Mouse (Mus musculus): ENCODE measurements around the gene Krt20. TPM values are rescaled to one million over a fixed set of nuclear protein-coding genes. Genes with fewer than 3 reads are reported as not detected.

Gene Krt20
- polyA plus RNA-seq, 1 experiment from 2014 or later, result 0.13 TPM

- Histone ChIP-seq H3K9ac (replicated peaks; ENCODE audit: low read depth, low read length) (no peak overlapping the region), H3K9me3 (ENCODE audit: control insufficient read depth, low read length) (no peaks in the 10 kb centered on the region), H3K4me3 (ENCODE audit: low read depth, low read length) (no peak overlapping the region), H3K27me3 (ENCODE audit: control insufficient read depth, insufficient read depth, low read length) (no peaks in the 10 kb centered on the region), H3K36me3 (ENCODE audit: control insufficient read depth, insufficient read depth, low read length) (no peaks in the 10 kb centered on the region), H3K27ac (ENCODE audit: low read depth, low read length) (no peak overlapping the region), H3K4me2 (ENCODE audit: low read depth, low read length) (no peak overlapping the region), H3K4me1 (ENCODE audit: control insufficient read depth, insufficient read depth, low read length) (no peaks in the 10 kb centered on the region)
- no peak for ATAC-seq (ENCODE audit: low read depth)
- 49% methylated on average over 7 of the region's 7 CpGs for WGBS
Observed at GRCm38 (mm10) chr11:99461736-99462135, 23.8 kb upstream of the Krt20 start.

GRCm38 (mm10) chr11:99458887-99459286 is 20.9 kb upstream of the Krt20 start:
- H3K4me1 ChIP-seq (ENCODE audit: control insufficient read depth, insufficient read depth, low read length), result no peaks in the 10 kb centered on the region
- WGBS, result 69% methylated on average over 7 of the region's 7 CpGs
- no peaks in the 10 kb centered on the region for H3K27me3 ChIP-seq (ENCODE audit: control insufficient read depth, insufficient read depth, low read length)
- no peak overlapping the region for H3K27ac ChIP-seq (ENCODE audit: low read depth, low read length)
- ATAC-seq (ENCODE audit: low read depth), result no peak
- H3K36me3 ChIP-seq (ENCODE audit: control insufficient read depth, insufficient read depth, low read length), result no peaks in the 10 kb centered on the region
- no peaks in the 10 kb centered on the region for H3K9me3 ChIP-seq (ENCODE audit: control insufficient read depth, low read length)
- no peak overlapping the region for H3K9ac ChIP-seq (replicated peaks; ENCODE audit: low read depth, low read length)
- H3K4me2 ChIP-seq (ENCODE audit: low read depth, low read length), result no peak overlapping the region
- no peak overlapping the region for H3K4me3 ChIP-seq (ENCODE audit: low read depth, low read length)

- H3K9me3 ChIP-seq (ENCODE audit: control insufficient read depth, low read length), result no peaks in the 10 kb centered on the region
- H3K4me3 ChIP-seq (ENCODE audit: low read depth, low read length), result no peak overlapping the region
- H3K36me3 ChIP-seq (ENCODE audit: control insufficient read depth, insufficient read depth, low read length), result no peaks in the 10 kb centered on the region
- no peak for ATAC-seq (ENCODE audit: low read depth)
- H3K27ac ChIP-seq (ENCODE audit: low read depth, low read length), result no peak overlapping the region
- no peaks in the 10 kb centered on the region for H3K4me1 ChIP-seq (ENCODE audit: control insufficient read depth, insufficient read depth, low read length)
- no peak overlapping the region for H3K4me2 ChIP-seq (ENCODE audit: low read depth, low read length)
- H3K27me3 ChIP-seq (ENCODE audit: control insufficient read depth, insufficient read depth, low read length), result no peaks in the 10 kb centered on the region
- WGBS, result 59% methylated on average over 10 of the region's 10 CpGs
- no peak overlapping the region for H3K9ac ChIP-seq (replicated peaks; ENCODE audit: low read depth, low read length)
Observed at GRCm38 (mm10) chr11:99454759-99455158, 16.8 kb upstream of the Krt20 start.

- WGBS, result 93% methylated on average over 4 of the region's 4 CpGs
- no peaks in the 10 kb centered on the region for H3K9me3 ChIP-seq (ENCODE audit: control insufficient read depth, low read length)
- ATAC-seq (ENCODE audit: low read depth), result no peak
Observed at GRCm38 (mm10) chr11:99454044-99454443, 16.1 kb upstream of the Krt20 start.

GRCm38 (mm10) chr11:99448769-99449168 is 10.8 kb upstream of the Krt20 start:
- Histone ChIP-seq H3K27me3 (ENCODE audit: control insufficient read depth, insufficient read depth, low read length) (no peaks in the 10 kb centered on the region), H3K36me3 (ENCODE audit: control insufficient read depth, insufficient read depth, low read length) (no peaks in the 10 kb centered on the region), H3K4me2 (ENCODE audit: low read depth, low read length) (no peak overlapping the region), H3K9me3 (ENCODE audit: control insufficient read depth, low read length) (no peaks in the 10 kb centered on the region), H3K4me1 (ENCODE audit: control insufficient read depth, insufficient read depth, low read length) (no peaks in the 10 kb centered on the region), H3K9ac (replicated peaks; ENCODE audit: low read depth, low read length) (no peak overlapping the region), H3K4me3 (ENCODE audit: low read depth, low read length) (no peak overlapping the region), H3K27ac (ENCODE audit: low read depth, low read length) (no peak overlapping the region)
- ATAC-seq (ENCODE audit: low read depth), result no peak
- 66% methylated on average over 2 of the region's 2 CpGs for WGBS

More at GRCm38 (mm10) chr11:99454044-99454443, 16.1 kb upstream of the Krt20 start:
- H3K4me1 ChIP-seq (ENCODE audit: control insufficient read depth, insufficient read depth, low read length), result no peaks in the 10 kb centered on the region
- no peak overlapping the region for H3K4me2 ChIP-seq (ENCODE audit: low read depth, low read length)
- no peak overlapping the region for H3K4me3 ChIP-seq (ENCODE audit: low read depth, low read length)
- no peaks in the 10 kb centered on the region for H3K27me3 ChIP-seq (ENCODE audit: control insufficient read depth, insufficient read depth, low read length)
- H3K27ac ChIP-seq (ENCODE audit: low read depth, low read length), result no peak overlapping the region
- H3K9ac ChIP-seq (replicated peaks; ENCODE audit: low read depth, low read length), result no peak overlapping the region
- H3K36me3 ChIP-seq (ENCODE audit: control insufficient read depth, insufficient read depth, low read length), result no peaks in the 10 kb centered on the region

- 66% methylated on average over 8 of the region's 8 CpGs for WGBS
- H3K36me3 ChIP-seq (ENCODE audit: control insufficient read depth, insufficient read depth, low read length), result no peaks in the 10 kb centered on the region
- H3K4me1 ChIP-seq (ENCODE audit: control insufficient read depth, insufficient read depth, low read length), result no peaks in the 10 kb centered on the region
- no peaks in the 10 kb centered on the region for H3K9me3 ChIP-seq (ENCODE audit: control insufficient read depth, low read length)
- H3K4me3 ChIP-seq (ENCODE audit: low read depth, low read length), result no peak overlapping the region
- H3K9ac ChIP-seq (replicated peaks; ENCODE audit: low read depth, low read length), result no peak overlapping the region
- H3K27ac ChIP-seq (ENCODE audit: low read depth, low read length), result no peak overlapping the region
- H3K27me3 ChIP-seq (ENCODE audit: control insufficient read depth, insufficient read depth, low read length), result no peaks in the 10 kb centered on the region
- ATAC-seq (ENCODE audit: low read depth), result no peak
- H3K4me2 ChIP-seq (ENCODE audit: low read depth, low read length), result no peak overlapping the region
Observed at GRCm38 (mm10) chr11:99441220-99441619, 3.3 kb upstream of the Krt20 start.

- Histone ChIP-seq H3K4me1 (ENCODE audit: control insufficient read depth, insufficient read depth, low read length) (no peaks in the 10 kb centered on the region), H3K4me3 (ENCODE audit: low read depth, low read length) (no peak overlapping the region), H3K27ac (ENCODE audit: low read depth, low read length) (no peak overlapping the region), H3K9me3 (ENCODE audit: control insufficient read depth, low read length) (no peaks in the 10 kb centered on the region), H3K4me2 (ENCODE audit: low read depth, low read length) (no peak overlapping the region), H3K9ac (replicated peaks; ENCODE audit: low read depth, low read length) (no peak overlapping the region), H3K36me3 (ENCODE audit: control insufficient read depth, insufficient read depth, low read length) (no peaks in the 10 kb centered on the region), H3K27me3 (ENCODE audit: control insufficient read depth, insufficient read depth, low read length) (no peaks in the 10 kb centered on the region)
- ATAC-seq (ENCODE audit: low read depth), result no peak
- WGBS, result 81% methylated on average over 10 of the region's 10 CpGs
Observed at GRCm38 (mm10) chr11:99439465-99439864, 1.5 kb upstream of the Krt20 start.

GRCm38 (mm10) chr11:99436625-99437024 is 1.3 kb downstream of the Krt20 start:
- Histone ChIP-seq H3K27me3 (ENCODE audit: control insufficient read depth, insufficient read depth, low read length) (no peaks in the 10 kb centered on the region), H3K27ac (ENCODE audit: low read depth, low read length) (no peak overlapping the region), H3K9me3 (ENCODE audit: control insufficient read depth, low read length) (no peaks in the 10 kb centered on the region), H3K36me3 (ENCODE audit: control insufficient read depth, insufficient read depth, low read length) (no peaks in the 10 kb centered on the region), H3K4me2 (ENCODE audit: low read depth, low read length) (no peak overlapping the region), H3K9ac (replicated peaks; ENCODE audit: low read depth, low read length) (no peak overlapping the region), H3K4me1 (ENCODE audit: control insufficient read depth, insufficient read depth, low read length) (no peaks in the 10 kb centered on the region), H3K4me3 (ENCODE audit: low read depth, low read length) (no peak overlapping the region)
- ATAC-seq (ENCODE audit: low read depth), result no peak
- WGBS, result 78% methylated on average over 4 of the region's 4 CpGs

GRCm38 (mm10) chr11:99430670-99431069 is 7.3 kb downstream of the Krt20 start:
- no peaks in the 10 kb centered on the region for H3K36me3 ChIP-seq (ENCODE audit: control insufficient read depth, insufficient read depth, low read length)
- H3K27ac ChIP-seq (ENCODE audit: low read depth, low read length), result no peak overlapping the region
- no peak overlapping the region for H3K9ac ChIP-seq (replicated peaks; ENCODE audit: low read depth, low read length)
- no peak overlapping the region for H3K4me2 ChIP-seq (ENCODE audit: low read depth, low read length)
- no peaks in the 10 kb centered on the region for H3K27me3 ChIP-seq (ENCODE audit: control insufficient read depth, insufficient read depth, low read length)
- H3K9me3 ChIP-seq (ENCODE audit: control insufficient read depth, low read length), result no peaks in the 10 kb centered on the region
- H3K4me1 ChIP-seq (ENCODE audit: control insufficient read depth, insufficient read depth, low read length), result no peaks in the 10 kb centered on the region
- WGBS, result 33% methylated on average over 12 of the region's 12 CpGs
- no peak overlapping the region for H3K4me3 ChIP-seq (ENCODE audit: low read depth, low read length)
- no peak; the same call in 1 of the 2 replicates for ATAC-seq (ENCODE audit: low read depth)

GRCm38 (mm10) chr11:99422159-99422558 is 15.8 kb downstream of the Krt20 start, which contains the start of gene Krt12:
Gene Krt12, minus strand, starts transcription at chr11:99422259.
- Histone ChIP-seq H3K4me3 (ENCODE audit: low read depth, low read length) (no peak within 1 kb of the TSS), H3K4me1 (ENCODE audit: control insufficient read depth, insufficient read depth, low read length) (no peaks in the 10 kb centered on the region), H3K27ac (ENCODE audit: low read depth, low read length) (no peak within 1 kb of the TSS), H3K36me3 (ENCODE audit: control insufficient read depth, insufficient read depth, low read length) (no peaks in the 10 kb centered on the region), H3K9ac (replicated peaks; ENCODE audit: low read depth, low read length) (no peak within 1 kb of the TSS), H3K27me3 (ENCODE audit: control insufficient read depth, insufficient read depth, low read length) (no peaks in the 10 kb centered on the region), H3K9me3 (ENCODE audit: control insufficient read depth, low read length) (no peaks in the 10 kb centered on the region), H3K4me2 (ENCODE audit: low read depth, low read length) (no peak within 1 kb of the TSS)
- no peak for ATAC-seq (ENCODE audit: low read depth)
- 87% methylated on average over 10 of the region's 10 CpGs for WGBS

All from neural tube, embryonic 14.5 days (tissue).